Mouse (Mus musculus): ENCODE data around the gene Abraxas2. TPM values are rescaled to one million over a fixed set of nuclear protein-coding genes. Genes with fewer than 3 reads are reported as not detected.
A peak's percentile ranks its signal among the peaks of the same experiment; 100 is the strongest.

Abraxas2 gene
- 37.4 and 39.6 TPM in 2 replicates for polyA plus RNA-seq (2014; fragmentation: Nextera tagmentation; extraction: Ambion mirVana)

- peak within 1 kb of the TSS; percentile 80 for H3K4me2 ChIP-seq
- H3K27ac ChIP-seq (ENCODE audit: low read depth), result peak within 1 kb of the TSS; percentile 71
- peak within 1 kb of the TSS; percentile 88 for H3K9ac ChIP-seq
- WGBS, result under 1% methylated on average over 53 of the region's 53 CpGs
- peak; percentile 96 for ATAC-seq (ENCODE audit: insufficient read depth)
- no peaks in the 10 kb centered on the region; the same call in 1 of the 2 replicates for H3K4me1 ChIP-seq (ENCODE audit: insufficient read depth)
- no peaks in the 10 kb centered on the region for H3K9me3 ChIP-seq (ENCODE audit: low read depth, low read length)
- TF ChIP-seq CTCF (IDR thresholded peaks at IDR 0.05; ENCODE audit: low read depth), result no peak
- H3K36me3 ChIP-seq (ENCODE audit: insufficient read depth), result no peaks in the 10 kb centered on the region
- peak; percentile 95 for DNase-seq
- H3K4me3 ChIP-seq (ENCODE audit: low read depth, low read length), result peak within 1 kb of the TSS; percentile 95
- H3K27me3 ChIP-seq (ENCODE audit: insufficient read depth, low read length), result no peaks in the 10 kb centered on the region
These were observed at the start of gene Abraxas2 for GRCm38 (mm10) chr7:132859042-132859958. Gene Abraxas2 (plus strand): TSS chr7:132859225.

- no peaks in the 10 kb centered on the region for H3K36me3 ChIP-seq (ENCODE audit: insufficient read depth)
- ATAC-seq (ENCODE audit: insufficient read depth), result no peak
- WGBS, result 30% methylated on average over 6 of the region's 6 CpGs
- H3K4me3 ChIP-seq (ENCODE audit: low read depth, low read length), result no peak overlapping the region
- no peak for DNase-seq
- H3K27me3 ChIP-seq (ENCODE audit: insufficient read depth, low read length), result no peaks in the 10 kb centered on the region
- peak overlapping the region; percentile 84 for H3K4me2 ChIP-seq
- no peaks in the 10 kb centered on the region for H3K9me3 ChIP-seq (ENCODE audit: low read depth, low read length)
- no peak overlapping the region for H3K9ac ChIP-seq
- 0 out of 2 replicates have a peak overlapping the region, but pooled peaks have one; percentile 84 for H3K27ac ChIP-seq (ENCODE audit: low read depth)
- peaks cover 28% of the 10 kb centered on the region for H3K4me1 ChIP-seq (ENCODE audit: insufficient read depth)
- TF ChIP-seq CTCF (IDR thresholded peaks at IDR 0.05; ENCODE audit: low read depth), result no peak
These were observed 49.3 kb upstream of the Abraxas2 start for GRCm38 (mm10) chr7:132809721-132810120.

- H3K9ac ChIP-seq, result no peak overlapping the region
- peaks cover 28% of the 10 kb centered on the region for H3K4me1 ChIP-seq (ENCODE audit: insufficient read depth)
- no peaks in the 10 kb centered on the region for H3K9me3 ChIP-seq (ENCODE audit: low read depth, low read length)
- no peak overlapping the region for H3K4me3 ChIP-seq (ENCODE audit: low read depth, low read length)
- TF ChIP-seq CTCF (IDR thresholded peaks at IDR 0.05; ENCODE audit: low read depth), result no peak
- ATAC-seq (ENCODE audit: insufficient read depth) (no peak; the same call in 1 of the 2 replicates), DNase-seq (peak; percentile 60)
- H3K27ac ChIP-seq (ENCODE audit: low read depth), result peak overlapping the region; percentile 51; the same call in 1 of the 2 replicates
- 23% methylated on average over 6 of the region's 6 CpGs for WGBS
- H3K27me3 ChIP-seq (ENCODE audit: insufficient read depth, low read length), result no peaks in the 10 kb centered on the region
- no peaks in the 10 kb centered on the region for H3K36me3 ChIP-seq (ENCODE audit: insufficient read depth)
- H3K4me2 ChIP-seq, result peak overlapping the region; percentile 84
These were observed 48.7 kb upstream of the Abraxas2 start for GRCm38 (mm10) chr7:132810368-132810767.

GRCm38 (mm10) chr7:132810879-132811278, 48.1 kb upstream of the Abraxas2 start:
- H3K27ac ChIP-seq (ENCODE audit: low read depth), result no peak overlapping the region
- WGBS, result 76% methylated on average over 1 of the region's 1 CpGs

GRCm38 (mm10) chr7:132811716-132812618, 47.1 kb upstream of the Abraxas2 start:
- Histone ChIP-seq H3K4me2 (peak overlapping the region; percentile 84), H3K36me3 (ENCODE audit: insufficient read depth) (no peaks in the 10 kb centered on the region), H3K27ac (ENCODE audit: low read depth) (peak overlapping the region; percentile 94), H3K4me3 (ENCODE audit: low read depth, low read length) (peak overlapping the region; percentile 70), H3K27me3 (ENCODE audit: insufficient read depth, low read length) (no peaks in the 10 kb centered on the region), H3K9ac (peak overlapping the region; percentile 83), H3K9me3 (ENCODE audit: low read depth, low read length) (no peaks in the 10 kb centered on the region), H3K4me1 (ENCODE audit: insufficient read depth) (peaks cover 28% of the 10 kb centered on the region)
- 12% methylated on average over 23 of the region's 23 CpGs for WGBS
- ATAC-seq (ENCODE audit: insufficient read depth) (no peak), DNase-seq (peak; percentile 61)
- peak; percentile 35 for TF ChIP-seq CTCF (IDR thresholded peaks at IDR 0.05; ENCODE audit: low read depth)

More at GRCm38 (mm10) chr7:132810879-132811278, 48.1 kb upstream of the Abraxas2 start:
- ATAC-seq (ENCODE audit: insufficient read depth), result peak; percentile 18; the same call in 1 of the 2 replicates
- H3K4me2 ChIP-seq, result peak overlapping the region; percentile 84
- peak; percentile 92 for TF ChIP-seq CTCF (IDR thresholded peaks at IDR 0.05; ENCODE audit: low read depth)
- no peaks in the 10 kb centered on the region for H3K27me3 ChIP-seq (ENCODE audit: insufficient read depth, low read length)
- H3K9ac ChIP-seq, result no peak overlapping the region
- peak; percentile 95 for DNase-seq
- H3K4me3 ChIP-seq (ENCODE audit: low read depth, low read length), result no peak overlapping the region
- H3K36me3 ChIP-seq (ENCODE audit: insufficient read depth), result no peaks in the 10 kb centered on the region
- no peaks in the 10 kb centered on the region for H3K9me3 ChIP-seq (ENCODE audit: low read depth, low read length)
- peaks cover 28% of the 10 kb centered on the region for H3K4me1 ChIP-seq (ENCODE audit: insufficient read depth)

GRCm38 (mm10) chr7:132812619-132813415, 46.2 kb upstream of the Abraxas2 start:
- Histone ChIP-seq H3K27ac (ENCODE audit: low read depth) (peak overlapping the region; percentile 94), H3K9ac (peak overlapping the region; percentile 83), H3K27me3 (ENCODE audit: insufficient read depth, low read length) (no peaks in the 10 kb centered on the region), H3K4me3 (ENCODE audit: low read depth, low read length) (peak overlapping the region; percentile 70), H3K36me3 (ENCODE audit: insufficient read depth) (no peaks in the 10 kb centered on the region), H3K4me1 (ENCODE audit: insufficient read depth) (peaks cover 20% of the 10 kb centered on the region), H3K4me2 (peak overlapping the region; percentile 84), H3K9me3 (ENCODE audit: low read depth, low read length) (no peaks in the 10 kb centered on the region)
- ATAC-seq (ENCODE audit: insufficient read depth), result peak; percentile 39
- 0 out of 2 replicates have a peak, but pooled peaks have one; percentile 1 for TF ChIP-seq CTCF (IDR thresholded peaks at IDR 0.05; ENCODE audit: low read depth)
- under 1% methylated on average over 59 of the region's 59 CpGs for WGBS
- peak; percentile 69 for DNase-seq
